Mouse (Mus musculus) E14TG2a.4 (cell line): ENCODE results near the gene Tfec.

Experiments used
- H3K27me3 ChIP-seq: 2 replicates; pipeline ENCODE4 v1.6.1; 2014; ENCODE audit warnings: low read length, control low read depth; ENCODE audit not compliant: insufficient read depth
- H3K36me3 ChIP-seq: 2 replicates; pipeline ENCODE4 v1.6.1; 2014; ENCODE audit warnings: low read length, control low read depth; ENCODE audit not compliant: insufficient read depth
- H3K4me1 ChIP-seq: replicated peaks from 2 replicates; pipeline ENCODE4 v1.6.1; 2014; ENCODE audit warnings: low read depth, low read length, control low read depth
- H3K4me3 ChIP-seq: replicated peaks from 2 replicates; pipeline ENCODE4 v1.5.1; 2014; ENCODE audit warnings: mild to moderate bottlenecking, low read length
- H3K9me3 ChIP-seq: 2 replicates; pipeline ENCODE4 v1.6.1; 2014; ENCODE audit warnings: low read length, control low read depth
- CTCF ChIP-seq: conservative IDR thresholded peaks from 2 replicates; pipeline ENCODE4 v1.5.1; 2014; ENCODE audit warnings: low read length
- NANOG ChIP-seq: IDR thresholded peaks from 2 replicates; pipeline ENCODE4 v1.6.1; 2014; ENCODE audit warnings: borderline replicate concordance, low read length, mixed read lengths
- POU5F1 ChIP-seq: IDR thresholded peaks from 2 replicates; pipeline ENCODE4 v1.6.1; 2014; ENCODE audit warnings: low read length, borderline replicate concordance

The Tfec gene

DNA sequence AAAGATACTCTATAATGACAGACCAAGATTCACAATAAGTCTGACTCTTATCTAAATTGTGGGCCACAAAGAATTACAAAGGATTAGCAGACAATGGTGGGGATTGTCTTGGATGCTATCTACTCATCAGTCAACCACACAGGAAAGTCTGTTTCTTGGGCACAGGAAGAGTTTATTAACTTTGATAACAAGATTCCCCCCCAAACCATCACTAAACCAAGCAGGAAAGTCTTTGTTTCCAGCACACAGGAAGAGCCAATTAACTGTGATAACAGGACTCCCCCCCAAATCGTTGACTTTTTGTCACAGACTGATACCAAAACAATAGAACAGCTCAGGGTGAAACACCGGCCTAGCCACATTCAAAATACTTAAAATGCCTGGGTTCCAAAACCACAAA is 28.2 kb downstream of the Tfec start:
- no peaks in the 10 kb centered on the region for H3K27me3 ChIP-seq
- H3K9me3 ChIP-seq = no peaks in the 10 kb centered on the region
- H3K36me3 ChIP-seq = no peaks in the 10 kb centered on the region
- TF ChIP-seq CTCF (no peak), POU5F1 (no peak), NANOG (no peak)
- H3K4me1 ChIP-seq = no peaks in the 10 kb centered on the region
- no peak overlapping the region for H3K4me3 ChIP-seq

- no peaks in the 10 kb centered on the region for H3K4me1 ChIP-seq
- H3K4me3 ChIP-seq = no peak overlapping the region
- H3K9me3 ChIP-seq = no peaks in the 10 kb centered on the region
- TF ChIP-seq CTCF = no peak
- TF ChIP-seq NANOG = no peak
- TF ChIP-seq POU5F1 = no peak
- H3K36me3 ChIP-seq = no peaks in the 10 kb centered on the region
- no peaks in the 10 kb centered on the region for H3K27me3 ChIP-seq
These were observed 29.9 kb downstream of the Tfec start for GRCm38 (mm10) chr6:16868314-16868713.

- Histone ChIP-seq H3K9me3 (no peaks in the 10 kb centered on the region), H3K4me3 (no peak overlapping the region), H3K27me3 (no peaks in the 10 kb centered on the region), H3K36me3 (no peaks in the 10 kb centered on the region), H3K4me1 (no peaks in the 10 kb centered on the region)
- no peak for TF ChIP-seq POU5F1
- no peak for TF ChIP-seq NANOG
- TF ChIP-seq CTCF = no peak
These were observed 35.3 kb downstream of the Tfec start for GRCm38 (mm10) chr6:16862753-16863508.

DNA sequence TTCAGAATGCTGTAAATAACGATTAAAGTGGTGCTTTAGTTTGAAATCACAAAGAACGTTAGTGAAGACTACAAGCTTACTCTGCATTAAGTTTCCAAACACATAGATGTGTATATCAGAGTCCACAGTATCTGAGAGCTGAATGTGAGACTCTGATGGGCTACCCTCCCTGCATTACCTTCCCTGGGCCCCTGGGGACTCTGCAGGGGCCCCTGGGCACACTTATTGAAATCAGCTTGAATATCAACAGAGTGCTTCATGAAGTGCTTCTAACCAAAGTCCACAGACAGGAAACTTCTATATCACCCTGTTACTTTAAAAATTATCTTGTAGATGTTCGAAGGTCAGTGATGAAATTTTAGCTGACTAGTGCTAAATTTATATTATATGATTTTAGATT is 36.2 kb downstream of the Tfec start:
- Histone ChIP-seq H3K27me3 (no peaks in the 10 kb centered on the region), H3K36me3 (no peaks in the 10 kb centered on the region), H3K4me3 (no peak overlapping the region), H3K4me1 (no peaks in the 10 kb centered on the region), H3K9me3 (no peaks in the 10 kb centered on the region)
- TF ChIP-seq POU5F1 = no peak
- TF ChIP-seq CTCF = no peak
- TF ChIP-seq NANOG = no peak

DNA sequence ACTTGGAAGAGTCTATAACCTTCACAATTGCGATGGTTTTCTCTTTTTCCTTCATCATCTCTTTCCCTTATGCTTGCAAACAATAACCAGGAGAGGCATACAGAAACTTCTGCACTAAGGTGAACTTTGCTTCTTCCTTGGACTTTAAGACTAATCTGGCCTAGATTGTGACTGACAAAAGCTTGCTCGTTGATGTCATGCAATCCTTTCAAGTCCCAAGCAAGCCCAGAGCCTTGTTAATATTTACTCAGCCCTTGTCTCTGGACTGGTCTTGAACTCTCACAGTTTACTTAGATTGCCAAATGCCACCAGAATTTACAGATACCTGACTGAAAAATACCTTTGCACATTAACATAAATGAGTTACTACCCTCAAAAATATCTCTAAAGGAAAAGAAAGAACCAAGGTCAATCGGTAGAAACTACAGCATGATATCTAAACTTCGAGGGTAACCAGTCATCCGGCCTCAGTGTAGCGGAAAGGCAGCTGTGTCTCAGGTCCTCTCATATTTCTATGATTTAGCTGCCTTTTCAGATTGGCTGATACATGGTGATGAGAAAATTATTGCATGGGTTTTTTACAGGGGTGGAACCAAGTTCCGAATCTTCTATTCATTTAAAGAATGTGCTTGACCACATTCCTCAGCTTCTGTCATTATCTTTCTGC is 42.2 kb downstream of the Tfec start:
- TF ChIP-seq POU5F1 (no peak), NANOG (no peak), CTCF (no peak)

GRCm38 (mm10) chr6:16854977-16855376 is 43.3 kb downstream of the Tfec start:
- Histone ChIP-seq H3K4me1 (no peaks in the 10 kb centered on the region), H3K4me3 (no peak overlapping the region), H3K27me3 (no peaks in the 10 kb centered on the region), H3K9me3 (no peaks in the 10 kb centered on the region), H3K36me3 (no peaks in the 10 kb centered on the region)
- no peak for TF ChIP-seq POU5F1
- no peak for TF ChIP-seq CTCF
- no peak for TF ChIP-seq NANOG

More for the DNA sequence above, 42.2 kb downstream of the Tfec start:
- Histone ChIP-seq H3K9me3 (no peaks in the 10 kb centered on the region), H3K4me1 (no peaks in the 10 kb centered on the region), H3K36me3 (no peaks in the 10 kb centered on the region), H3K27me3 (no peaks in the 10 kb centered on the region), H3K4me3 (no peak overlapping the region)

GRCm38 (mm10) chr6:16846521-16846920 is 51.7 kb downstream of the Tfec start:
- H3K36me3 ChIP-seq = no peaks in the 10 kb centered on the region
- TF ChIP-seq NANOG (no peak), CTCF (no peak), POU5F1 (no peak)
- H3K9me3 ChIP-seq = no peaks in the 10 kb centered on the region
- no peaks in the 10 kb centered on the region for H3K27me3 ChIP-seq
- no peak overlapping the region for H3K4me3 ChIP-seq
- no peaks in the 10 kb centered on the region for H3K4me1 ChIP-seq

- Histone ChIP-seq H3K4me1 (no peaks in the 10 kb centered on the region), H3K36me3 (no peaks in the 10 kb centered on the region)
- no peak for TF ChIP-seq CTCF
- no peak for TF ChIP-seq NANOG
- no peak for TF ChIP-seq POU5F1
These were observed 62.6 kb downstream of the Tfec start for GRCm38 (mm10) chr6:16835631-16836030.

More at GRCm38 (mm10) chr6:16835631-16836030, 62.6 kb downstream of the Tfec start:
- no peaks in the 10 kb centered on the region for H3K27me3 ChIP-seq
- no peaks in the 10 kb centered on the region for H3K9me3 ChIP-seq
- no peak overlapping the region for H3K4me3 ChIP-seq
